Mouse (Mus musculus): ENCODE results near the gene Omp. TPM values are rescaled to one million over a fixed set of nuclear protein-coding genes. Genes with fewer than 3 reads are reported as not detected.

The Omp gene
- total and polyA plus RNA-seq, 3 experiments: 0.22 TPM; not detected in 2

DNA sequence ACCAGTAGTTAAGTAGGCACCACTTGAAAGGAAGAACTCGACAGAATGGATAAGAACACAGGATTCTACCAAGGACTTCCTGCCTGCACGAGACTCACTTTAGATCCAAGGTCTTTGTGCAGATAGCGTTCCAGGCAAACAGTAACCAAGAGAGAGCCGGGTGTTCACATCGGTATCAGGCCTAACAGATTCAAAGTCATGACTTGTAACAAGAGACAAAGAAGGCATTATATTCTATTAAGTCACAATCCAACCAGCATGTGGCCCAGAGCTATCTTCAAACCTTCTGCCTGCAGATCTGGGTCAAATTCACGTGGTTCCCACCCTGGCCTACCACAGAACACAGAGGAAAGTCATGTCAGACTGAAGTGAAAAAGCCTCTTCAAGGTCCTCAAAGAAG, 30.6 kb downstream of the Omp start:
- TF ChIP-seq GATA2 (IDR thresholded peaks at IDR 0.05; ENCODE audit: borderline replicate concordance, low read depth, low read length): no peak
- TF ChIP-seq TAL1 (conservative IDR thresholded peaks at IDR 0.05; ENCODE audit: low read depth, low read length): no peak
- TF ChIP-seq GATA1 (IDR thresholded peaks at IDR 0.05; ENCODE audit: borderline replicate concordance, low read length): no peak
- TF ChIP-seq CTCF (IDR thresholded peaks at IDR 0.05; ENCODE audit: low read depth, low read length): no peak
- TF ChIP-seq POLR2AphosphoS5 (IDR thresholded peaks at IDR 0.05; ENCODE audit: insufficient replicate concordance, low read depth, low read length): no peak
- Histone ChIP-seq H3K36me3 (replicated peaks) (no peaks in the 10 kb centered on the region), H3K9me3 (replicated peaks) (no peaks in the 10 kb centered on the region), H3K4me3 (ENCODE audit: low read depth, low read length) (no peak overlapping the region), H3K27me3 (ENCODE audit: insufficient read depth, low read length) (peaks cover 29% of the 10 kb centered on the region; the same call in 1 of the 2 replicates), H3K4me1 (ENCODE audit: insufficient read depth, low read depth, low read length) (no peaks in the 10 kb centered on the region)
- no peak for ATAC-seq (ENCODE audit: extremely low read depth, insufficient number of reproducible peaks, low FRiP score, poor library complexity, severe bottlenecking)
- no peak for DNase-seq (ENCODE audit: low spot score)

- TF ChIP-seq CTCF (IDR thresholded peaks at IDR 0.05; ENCODE audit: low read depth, low read length): no peak
- no peak for TF ChIP-seq GATA2 (IDR thresholded peaks at IDR 0.05; ENCODE audit: borderline replicate concordance, low read depth, low read length)
- TF ChIP-seq POLR2AphosphoS5 (IDR thresholded peaks at IDR 0.05; ENCODE audit: insufficient replicate concordance, low read depth, low read length): no peak
- no peak for TF ChIP-seq TAL1 (conservative IDR thresholded peaks at IDR 0.05; ENCODE audit: low read depth, low read length)
- no peak for TF ChIP-seq GATA1 (IDR thresholded peaks at IDR 0.05; ENCODE audit: borderline replicate concordance, low read length)
- 0 out of 2 replicates have a peak, but pooled peaks cover 3% of the 10 kb centered on the region for H3K4me1 ChIP-seq (ENCODE audit: insufficient read depth, low read depth, low read length)
- peaks cover 12% of the 10 kb centered on the region; the same call in 1 of the 2 replicates for H3K27me3 ChIP-seq (ENCODE audit: insufficient read depth, low read length)
- H3K4me3 ChIP-seq (ENCODE audit: low read depth, low read length): no peak overlapping the region
- ATAC-seq (ENCODE audit: extremely low read depth, insufficient number of reproducible peaks, low FRiP score, poor library complexity, severe bottlenecking) (no peak), DNase-seq (ENCODE audit: low spot score) (no peak)
- H3K9me3 ChIP-seq (replicated peaks): no peaks in the 10 kb centered on the region
- no peaks in the 10 kb centered on the region for H3K36me3 ChIP-seq (replicated peaks)
Measured at GRCm38 (mm10) chr7:98111233-98111632, 34.1 kb downstream of the Omp start.

GRCm38 (mm10) chr7:98109771-98110170, 35.5 kb downstream of the Omp start:
- Histone ChIP-seq H3K27me3 (ENCODE audit: insufficient read depth, low read length) (peaks cover 19% of the 10 kb centered on the region; the same call in 1 of the 2 replicates), H3K4me1 (ENCODE audit: insufficient read depth, low read depth, low read length) (0 out of 2 replicates have a peak, but pooled peaks cover 3% of the 10 kb centered on the region), H3K36me3 (replicated peaks) (no peaks in the 10 kb centered on the region), H3K9me3 (replicated peaks) (no peaks in the 10 kb centered on the region), H3K4me3 (ENCODE audit: low read depth, low read length) (no peak overlapping the region)
- ATAC-seq (ENCODE audit: extremely low read depth, insufficient number of reproducible peaks, low FRiP score, poor library complexity, severe bottlenecking) (no peak), DNase-seq (ENCODE audit: low spot score) (no peak)
- TF ChIP-seq GATA1 (IDR thresholded peaks at IDR 0.05; ENCODE audit: borderline replicate concordance, low read length) (no peak), CTCF (IDR thresholded peaks at IDR 0.05; ENCODE audit: low read depth, low read length) (no peak)

- Histone ChIP-seq H3K4me1 (ENCODE audit: insufficient read depth, low read depth, low read length) (0 out of 2 replicates have a peak, but pooled peaks cover 3% of the 10 kb centered on the region), H3K36me3 (replicated peaks) (no peaks in the 10 kb centered on the region), H3K9me3 (replicated peaks) (no peaks in the 10 kb centered on the region), H3K27me3 (ENCODE audit: insufficient read depth, low read length) (peaks cover 19% of the 10 kb centered on the region; the same call in 1 of the 2 replicates), H3K4me3 (ENCODE audit: low read depth, low read length) (no peak overlapping the region)
- DNase-seq (ENCODE audit: low spot score) (no peak), ATAC-seq (ENCODE audit: extremely low read depth, insufficient number of reproducible peaks, low FRiP score, poor library complexity, severe bottlenecking) (no peak)
- TF ChIP-seq TAL1 (conservative IDR thresholded peaks at IDR 0.05; ENCODE audit: low read depth, low read length): no peak
- no peak for TF ChIP-seq POLR2AphosphoS5 (IDR thresholded peaks at IDR 0.05; ENCODE audit: insufficient replicate concordance, low read depth, low read length)
- TF ChIP-seq GATA2 (IDR thresholded peaks at IDR 0.05; ENCODE audit: borderline replicate concordance, low read depth, low read length): no peak
- no peak for TF ChIP-seq CTCF (IDR thresholded peaks at IDR 0.05; ENCODE audit: low read depth, low read length)
- no peak for TF ChIP-seq GATA1 (IDR thresholded peaks at IDR 0.05; ENCODE audit: borderline replicate concordance, low read length)
Measured at GRCm38 (mm10) chr7:98108636-98109430, 36.5 kb downstream of the Omp start.

- Histone ChIP-seq H3K36me3 (replicated peaks) (no peaks in the 10 kb centered on the region), H3K27me3 (ENCODE audit: insufficient read depth, low read length) (peaks cover 16% of the 10 kb centered on the region; the same call in 1 of the 2 replicates), H3K4me1 (ENCODE audit: insufficient read depth, low read depth, low read length) (0 out of 2 replicates have a peak, but pooled peaks cover 3% of the 10 kb centered on the region), H3K4me3 (ENCODE audit: low read depth, low read length) (no peak overlapping the region), H3K9me3 (replicated peaks) (no peaks in the 10 kb centered on the region)
- ATAC-seq (ENCODE audit: extremely low read depth, insufficient number of reproducible peaks, low FRiP score, poor library complexity, severe bottlenecking) (no peak), DNase-seq (ENCODE audit: low spot score) (no peak)
- TF ChIP-seq GATA1 (IDR thresholded peaks at IDR 0.05; ENCODE audit: borderline replicate concordance, low read length) (no peak), GATA2 (IDR thresholded peaks at IDR 0.05; ENCODE audit: borderline replicate concordance, low read depth, low read length) (no peak), TAL1 (conservative IDR thresholded peaks at IDR 0.05; ENCODE audit: low read depth, low read length) (no peak), POLR2AphosphoS5 (IDR thresholded peaks at IDR 0.05; ENCODE audit: insufficient replicate concordance, low read depth, low read length) (no peak), CTCF (IDR thresholded peaks at IDR 0.05; ENCODE audit: low read depth, low read length) (no peak)
Measured at GRCm38 (mm10) chr7:98106272-98106671, 39.0 kb downstream of the Omp start.
